Comparison of ENCODE assay signal across 8 mouse cellular contexts in the genomic region with DNA sequence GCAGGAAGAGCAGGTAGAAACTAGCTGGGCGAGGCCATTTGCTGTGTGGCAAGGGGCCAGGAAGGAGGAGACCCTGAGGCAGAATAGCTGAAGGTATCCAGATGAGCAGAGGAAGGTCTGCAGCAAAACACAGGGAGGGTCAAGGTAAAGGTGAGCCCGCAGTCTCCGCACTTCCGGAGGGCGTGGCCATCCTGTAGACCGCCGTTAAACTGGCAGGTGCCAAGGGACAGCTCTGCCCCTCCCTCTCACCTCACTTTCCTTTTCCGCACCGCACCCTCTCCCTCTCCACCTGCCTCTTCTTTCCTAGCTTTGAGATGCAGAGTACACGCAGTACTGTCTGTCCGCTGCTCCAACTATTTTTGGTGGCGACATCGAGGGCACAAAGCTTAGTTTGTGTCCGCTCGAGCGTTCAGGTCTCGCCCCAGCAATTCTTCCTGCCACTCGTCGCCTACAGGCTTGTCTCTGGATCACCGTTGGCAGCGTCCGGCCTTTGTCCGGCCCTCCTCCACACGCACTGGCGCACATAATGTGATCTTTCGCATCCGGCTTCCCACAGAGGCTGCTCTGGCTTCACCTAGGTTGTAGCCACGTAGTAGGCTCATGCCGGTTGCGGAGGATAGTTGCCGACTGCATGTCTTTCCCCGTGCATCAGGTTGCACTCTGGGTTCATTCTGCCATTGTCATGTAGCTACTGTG. TPM values are rescaled to one million over a fixed set of nuclear protein-coding genes. Genes with fewer than 3 reads are reported as not detected.
DNase-seq lines count a peak whose midpoint lies in the region; ATAC-seq and TF ChIP-seq lines count a peak whose summit lies in the region.

No protein-coding gene starts in this region.

- peaks cover 11% of the 10 kb centered on the region for H3K27me3 ChIP-seq in forebrain, embryonic 11.5 days (ENCODE audit: control insufficient read depth, insufficient read depth, low read length)
- peaks cover 38% of the 10 kb centered on the region for H3K27me3 ChIP-seq in hindbrain, embryonic 12.5 days
- H3K27me3 ChIP-seq in limb, embryonic 12.5 days, result peaks cover 38% of the 10 kb centered on the region
- H3K27me3 ChIP-seq in midbrain, embryonic 10.5 days (ENCODE audit: low read depth, poor library complexity, severe bottlenecking), result peaks cover 50% of the 10 kb centered on the region
- H3K27me3 ChIP-seq in testis, adult 2 months (ENCODE audit: control insufficient read depth, insufficient read depth, low read length), result no peaks in the 10 kb centered on the region

- WGBS in forebrain, embryonic 11.5 days, result 4% methylated on average over 32 of the region's 32 CpGs
- 5% methylated on average over 32 of the region's 32 CpGs for WGBS in hindbrain, embryonic 12.5 days
- 6% methylated on average over 32 of the region's 32 CpGs for WGBS in limb, embryonic 12.5 days
- WGBS in midbrain, embryonic 10.5 days, result 4% methylated on average over 32 of the region's 32 CpGs

- H3K9me3 ChIP-seq in forebrain, embryonic 11.5 days (ENCODE audit: control insufficient read depth, low read length), result no peaks in the 10 kb centered on the region
- H3K9me3 ChIP-seq in hindbrain, embryonic 12.5 days (replicated peaks), result no peaks in the 10 kb centered on the region
- H3K9me3 ChIP-seq in limb, embryonic 12.5 days, result no peaks in the 10 kb centered on the region
- H3K9me3 ChIP-seq in midbrain, embryonic 10.5 days (replicated peaks), result no peaks in the 10 kb centered on the region

- peak; percentile 25; the same call in 1 of the 2 replicates for TF ChIP-seq POLR2A in testis, adult 2 months (IDR thresholded peaks at IDR 0.05; ENCODE audit: control insufficient read depth, low read depth, low read length)

- TF ChIP-seq CTCF in testis, adult 2 months (IDR thresholded peaks at IDR 0.05; ENCODE audit: control insufficient read depth, insufficient read depth, insufficient replicate concordance, low read depth, low read length), result 0 out of 2 replicates have a peak, but pooled peaks have one; percentile 8

- H3K4me2 ChIP-seq in forebrain, embryonic 11.5 days (ENCODE audit: low read depth, low read length, severe bottlenecking), result peak overlapping the region; percentile 48
- peak overlapping the region; percentile 57 for H3K4me2 ChIP-seq in hindbrain, embryonic 12.5 days (replicated peaks)
- H3K4me2 ChIP-seq in limb, embryonic 12.5 days, result peak overlapping the region; percentile 80

- H3K27ac ChIP-seq in forebrain, embryonic 11.5 days (ENCODE audit: low read depth, low read length), result no peak overlapping the region
- H3K27ac ChIP-seq in hindbrain, embryonic 12.5 days, result peak overlapping the region; percentile 31
- H3K27ac ChIP-seq in limb, embryonic 12.5 days, result peak overlapping the region; percentile 70; the same call in 1 of the 2 replicates
- peak overlapping the region; percentile 79 for H3K27ac ChIP-seq in midbrain, embryonic 10.5 days (replicated peaks)
- H3K27ac ChIP-seq in testis, adult 2 months (ENCODE audit: control insufficient read depth, insufficient read depth, low read depth, low read length), result peak overlapping the region; percentile 83

- no peaks in the 10 kb centered on the region for H3K36me3 ChIP-seq in forebrain, embryonic 11.5 days (ENCODE audit: control insufficient read depth, insufficient read depth, low read length)
- H3K36me3 ChIP-seq in hindbrain, embryonic 12.5 days, result no peaks in the 10 kb centered on the region
- peaks cover 14% of the 10 kb centered on the region for H3K36me3 ChIP-seq in limb, embryonic 12.5 days
- H3K36me3 ChIP-seq in midbrain, embryonic 10.5 days, result peaks cover 19% of the 10 kb centered on the region
- H3K36me3 ChIP-seq in testis, adult 2 months (ENCODE audit: control insufficient read depth, insufficient read depth, low read length), result no peaks in the 10 kb centered on the region

- ATAC-seq in forebrain, embryonic 11.5 days (replicated peaks; ENCODE audit: low FRiP score), result peak; percentile 5
- ATAC-seq in hindbrain, embryonic 12.5 days (ENCODE audit: low FRiP score), result no peak; the same call in 1 of the 2 replicates
- peak; percentile 0; the same call in 1 of the 2 replicates for ATAC-seq in limb, embryonic 12.5 days (ENCODE audit: insufficient number of reproducible peaks, insufficient read depth, low FRiP score, low TSS enrichment, low read depth)

- peak overlapping the region; percentile 63 for H3K4me3 ChIP-seq in forebrain, embryonic 11.5 days (ENCODE audit: low read depth, low read length)
- H3K4me3 ChIP-seq in hindbrain, embryonic 12.5 days, result peak overlapping the region; percentile 62
- H3K4me3 ChIP-seq in limb, embryonic 12.5 days (replicated peaks), result peak overlapping the region; percentile 63
- H3K4me3 ChIP-seq in midbrain, embryonic 10.5 days, result peak overlapping the region; percentile 72
- H3K4me3 ChIP-seq in testis, adult 2 months (ENCODE audit: control insufficient read depth, low read depth, low read length), result peak overlapping the region; percentile 94

- H3K4me1 ChIP-seq in forebrain, embryonic 11.5 days (replicated peaks; ENCODE audit: control insufficient read depth, insufficient read depth, low read length), result peaks cover 18% of the 10 kb centered on the region
- H3K4me1 ChIP-seq in hindbrain, embryonic 12.5 days, result peaks cover 34% of the 10 kb centered on the region
- H3K4me1 ChIP-seq in limb, embryonic 12.5 days (replicated peaks), result peaks cover 29% of the 10 kb centered on the region
- peaks cover 46% of the 10 kb centered on the region for H3K4me1 ChIP-seq in midbrain, embryonic 10.5 days
- peaks cover 39% of the 10 kb centered on the region for H3K4me1 ChIP-seq in testis, adult 2 months (ENCODE audit: control insufficient read depth, insufficient read depth, low read length)

- peak; percentile 21 for DNase-seq in layer of hippocampus, adult 9-11 months
- DNase-seq in layer of hippocampus, postnatal 14 days (ENCODE audit: low spot score in 2 of 2), result no peak
- peak; percentile 68 for DNase-seq in adrenal gland, postnatal 14 days
- peak; percentile 70 for DNase-seq in forebrain, embryonic 11.5 days (ENCODE audit: low spot score)
- DNase-seq in midbrain, embryonic 10.5 days (ENCODE audit: low spot score), result peak; percentile 68

- peak overlapping the region; percentile 48 for H3K9ac ChIP-seq in forebrain, embryonic 11.5 days (ENCODE audit: low read length)
- peak overlapping the region; percentile 36 for H3K9ac ChIP-seq in hindbrain, embryonic 12.5 days
- peak overlapping the region; percentile 54 for H3K9ac ChIP-seq in limb, embryonic 12.5 days (replicated peaks)

RNA-seq across cellular contexts. Expression of gene Tedc1, which starts 1.0 kb away (rescaled TPM):
- total RNA-seq in layer of hippocampus, postnatal 14 days (2021), result 1 to 10 TPM; 2.3 to 2.7 TPM
- 3.1 and 3.7 TPM in 2 replicates for total RNA-seq in adrenal gland, postnatal 14 days (2021)
- 57.2 and 58.2 TPM in 2 replicates for polyA plus RNA-seq in forebrain, embryonic 11.5 days (2014; fragmentation: Nextera tagmentation; extraction: Ambion mirVana)
- 34.1 and 38.5 TPM in 2 replicates for polyA plus RNA-seq in hindbrain, embryonic 12.5 days (2016; fragmentation: Nextera tagmentation; extraction: Ambion mirVana)
- polyA plus RNA-seq in limb, embryonic 12.5 days (2016; fragmentation: Nextera tagmentation; extraction: Ambion mirVana), result 44.1 and 44.6 TPM in 2 replicates
- polyA plus RNA-seq in midbrain, embryonic 10.5 days (2016; fragmentation: Nextera tagmentation; extraction: Ambion mirVana), result 58.0 and 61.3 TPM in 2 replicates
- polyA plus RNA-seq in testis, adult 2 months (2012; rRNA removed), result 46.9 and 48.0 TPM in 2 replicates

RNA-seq across cellular contexts. Expression of gene Crip1, which starts 9.1 kb away (rescaled TPM):
- total RNA-seq in layer of hippocampus, postnatal 14 days (2021), result 10 to 100 TPM in 1 of 2 experiments, 1 to 10 TPM in 1; 9.2 to 19.5 TPM
- total RNA-seq in adrenal gland, postnatal 14 days (2021), result 79.4 and 132 TPM in 2 replicates
- 61.3 and 66.5 TPM in 2 replicates for polyA plus RNA-seq in forebrain, embryonic 11.5 days (2014; fragmentation: Nextera tagmentation; extraction: Ambion mirVana)
- polyA plus RNA-seq in hindbrain, embryonic 12.5 days (2016; fragmentation: Nextera tagmentation; extraction: Ambion mirVana), result 84.5 and 90.8 TPM in 2 replicates
- 71.0 and 73.2 TPM in 2 replicates for polyA plus RNA-seq in limb, embryonic 12.5 days (2016; fragmentation: Nextera tagmentation; extraction: Ambion mirVana)
- 80.0 and 96.6 TPM in 2 replicates for polyA plus RNA-seq in midbrain, embryonic 10.5 days (2016; fragmentation: Nextera tagmentation; extraction: Ambion mirVana)
- polyA plus RNA-seq in testis, adult 2 months (2012; rRNA removed), result 30.4 and 106 TPM in 2 replicates

RNA-seq across cellular contexts. Expression of gene Crip2, which starts 15.2 kb away (rescaled TPM):
- total RNA-seq in layer of hippocampus, postnatal 14 days (2021), result 100 to 1,000 TPM; 118 TPM
- 152 and 174 TPM in 2 replicates for total RNA-seq in adrenal gland, postnatal 14 days (2021)
- 186 and 217 TPM in 2 replicates for polyA plus RNA-seq in forebrain, embryonic 11.5 days (2014; fragmentation: Nextera tagmentation; extraction: Ambion mirVana)
- 217 and 245 TPM in 2 replicates for polyA plus RNA-seq in hindbrain, embryonic 12.5 days (2016; fragmentation: Nextera tagmentation; extraction: Ambion mirVana)
- polyA plus RNA-seq in limb, embryonic 12.5 days (2016; fragmentation: Nextera tagmentation; extraction: Ambion mirVana), result 51.4 and 53.7 TPM in 2 replicates
- polyA plus RNA-seq in midbrain, embryonic 10.5 days (2016; fragmentation: Nextera tagmentation; extraction: Ambion mirVana), result 278 and 293 TPM in 2 replicates
- polyA plus RNA-seq in testis, adult 2 months (2012; rRNA removed), result 178 and 179 TPM in 2 replicates

RNA-seq across cellular contexts. Expression of gene Tmem121, which starts 30.5 kb away (rescaled TPM):
- 10 to 100 TPM; 23.2 to 24.0 TPM for total RNA-seq in layer of hippocampus, postnatal 14 days (2021)
- 3.4 and 4.7 TPM in 2 replicates for total RNA-seq in adrenal gland, postnatal 14 days (2021)
- polyA plus RNA-seq in forebrain, embryonic 11.5 days (2014; fragmentation: Nextera tagmentation; extraction: Ambion mirVana), result 17.0 and 20.3 TPM in 2 replicates
- polyA plus RNA-seq in hindbrain, embryonic 12.5 days (2016; fragmentation: Nextera tagmentation; extraction: Ambion mirVana), result 22.9 and 23.2 TPM in 2 replicates
- polyA plus RNA-seq in limb, embryonic 12.5 days (2016; fragmentation: Nextera tagmentation; extraction: Ambion mirVana), result 17.5 and 18.7 TPM in 2 replicates
- polyA plus RNA-seq in midbrain, embryonic 10.5 days (2016; fragmentation: Nextera tagmentation; extraction: Ambion mirVana), result 19.0 and 22.0 TPM in 2 replicates
- 1.0 and 1.3 TPM in 2 replicates for polyA plus RNA-seq in testis, adult 2 months (2012; rRNA removed)

RNA-seq across cellular contexts. Expression of gene Mta1, which starts 57.1 kb away (rescaled TPM):
- 10 to 100 TPM; 84.2 to 85.2 TPM for total RNA-seq in layer of hippocampus, postnatal 14 days (2021)
- total RNA-seq in adrenal gland, postnatal 14 days (2021), result 83.7 and 94.0 TPM in 2 replicates
- polyA plus RNA-seq in forebrain, embryonic 11.5 days (2014; fragmentation: Nextera tagmentation; extraction: Ambion mirVana), result 25.3 and 27.7 TPM in 2 replicates
- 16.9 and 18.9 TPM in 2 replicates for polyA plus RNA-seq in hindbrain, embryonic 12.5 days (2016; fragmentation: Nextera tagmentation; extraction: Ambion mirVana)
- polyA plus RNA-seq in limb, embryonic 12.5 days (2016; fragmentation: Nextera tagmentation; extraction: Ambion mirVana), result 19.3 and 20.5 TPM in 2 replicates
- 18.3 and 20.5 TPM in 2 replicates for polyA plus RNA-seq in midbrain, embryonic 10.5 days (2016; fragmentation: Nextera tagmentation; extraction: Ambion mirVana)
- polyA plus RNA-seq in testis, adult 2 months (2012; rRNA removed), result 57.9 and 63.9 TPM in 2 replicates

Comparison
In these comparisons a context has a peak if more than half of its experiments do, and no peak if none do; other contexts are left out.
1. DNase-seq: peak in layer of hippocampus, adult 9-11 months (single experiment), adrenal gland, postnatal 14 days (single experiment), forebrain, embryonic 11.5 days (single experiment) and midbrain, embryonic 10.5 days (single experiment); none in layer of hippocampus, postnatal 14 days (0 of 2).
2. Peak in every context shown above with its lines, with median percentiles within 50 percentile points of each other: H3K4me2 ChIP-seq, H3K4me3 ChIP-seq and H3K9ac ChIP-seq.